9 mouse cellular contexts compared by ENCODE assay signal in genomic region chr16:4642190-4642589, GRCm38 (mm10). TPM values are rescaled to one million over a fixed set of nuclear protein-coding genes. Genes with fewer than 3 reads are reported as not detected.
DNase-seq lines count a peak whose midpoint lies in the region; TF ChIP-seq lines count a peak whose summit lies in the region.
"Had no signal": no experiment of that assay in that cellular context is flagged by ENCODE, and none has a peak within 500 bp of the region (broad histone marks: within the 10 kb centered on the region; RNA-seq: fewer than 3 reads in every experiment).

No protein-coding gene starts in this region.

- DNase-seq in adrenal gland, adult 2 months: peak; percentile 41
- DNase-seq in adrenal gland, adult 18-20 months (ENCODE audit: low spot score in 2 of 2): no peak
- DNase-seq in hindbrain, embryonic 10.5 days (ENCODE audit: low spot score): peak; percentile 51
- DNase-seq in left cerebral cortex, postnatal 10 days (ENCODE audit: extremely low spot score in 1 of 2, low spot score in 2 of 2): peak; percentile 33 to 82
- peak; percentile 77 for DNase-seq in mesoderm, embryonic 11.5 days (ENCODE audit: low read depth, low spot score)
- DNase-seq in testis, postnatal 14 days (ENCODE audit: low spot score): peak; percentile 84
- no peak for DNase-seq in adrenal gland, postnatal 10 days

- intact Hi-C loops in left cerebral cortex, postnatal 10 days (cut with DNase I): no loop called here

- H3K27ac ChIP-seq in embryonic fibroblast, embryonic 13.5 days (ENCODE audit: insufficient read depth, low read length): peak overlapping the region; percentile 98
- H3K27ac ChIP-seq in hindbrain, embryonic 10.5 days: peak overlapping the region; percentile 89

- TF ChIP-seq POLR2A in embryonic fibroblast, embryonic 13.5 days (IDR thresholded peaks at IDR 0.05; ENCODE audit: low read depth, low read length): no peak; the same call in 1 of the 2 replicates

- H3K4me3 ChIP-seq in embryonic fibroblast, embryonic 13.5 days (ENCODE audit: insufficient read depth, low read length): peak overlapping the region; percentile 81; the same call in 1 of the 2 replicates
- peak overlapping the region; percentile 76 for H3K4me3 ChIP-seq in hindbrain, embryonic 10.5 days
- H3K4me3 ChIP-seq: erythroblast, embryonic 14.5 days had no signal

- no peaks in the 10 kb centered on the region for H3K27me3 ChIP-seq in hindbrain, embryonic 10.5 days (ENCODE audit: insufficient read depth, poor library complexity, severe bottlenecking)

- H3K9me3 ChIP-seq in hindbrain, embryonic 10.5 days: no peaks in the 10 kb centered on the region

- H3K36me3 ChIP-seq in hindbrain, embryonic 10.5 days: peaks cover 4% of the 10 kb centered on the region; the same call in 1 of the 2 replicates

- TF ChIP-seq CTCF in embryonic fibroblast, embryonic 13.5 days (IDR thresholded peaks at IDR 0.05; ENCODE audit: borderline replicate concordance, insufficient read depth, low read length): peak; percentile 16; the same call in 1 of the 2 replicates

- H3K4me1 ChIP-seq in embryonic fibroblast, embryonic 13.5 days (ENCODE audit: control insufficient read depth, insufficient read depth, low read length): peaks cover 27% of the 10 kb centered on the region
- H3K4me1 ChIP-seq in hindbrain, embryonic 10.5 days (replicated peaks): peaks cover 75% of the 10 kb centered on the region

- WGBS in hindbrain, embryonic 10.5 days: 39% methylated on average over 13 of the region's 13 CpGs

RNA-seq across cellular contexts. Expression of gene Dnaja3, which starts 2.4 kb away (rescaled TPM):
- total RNA-seq in adrenal gland, adult 2 months (2021): 100 to 1,000 TPM; 122 to 148 TPM
- polyA plus RNA-seq in adrenal gland, adult 2 months (2012; rRNA removed): 33.2 and 37.5 TPM in 2 replicates
- 100 to 1,000 TPM; 132 to 145 TPM for total RNA-seq in adrenal gland, adult 18-20 months (2021)
- 39.7 and 47.6 TPM in 2 replicates for polyA plus RNA-seq in embryonic fibroblast, embryonic 13.5 days (2011; ENCODE audit: insufficient read length, low read depth, missing spikeins)
- 60.7 and 62.7 TPM in 2 replicates for polyA plus RNA-seq in hindbrain, embryonic 10.5 days (2016; fragmentation: Nextera tagmentation; extraction: Ambion mirVana)
- 10 to 100 TPM; 58.7 to 59.0 TPM for total RNA-seq in left cerebral cortex, postnatal 10 days (2021)
- total RNA-seq in adrenal gland, postnatal 10 days (2021): 100 to 1,000 TPM; 161 to 167 TPM

RNA-seq across cellular contexts. Expression of gene Vasn, which starts 2.4 kb away (rescaled TPM):
- total RNA-seq in adrenal gland, adult 2 months (2021): 10 to 100 TPM in 1 of 2 experiments, 1 to 10 TPM in 1; 8.4 to 15.4 TPM
- 28.1 and 30.9 TPM in 2 replicates for polyA plus RNA-seq in adrenal gland, adult 2 months (2012; rRNA removed)
- 10 to 100 TPM; 10.0 to 15.3 TPM for total RNA-seq in adrenal gland, adult 18-20 months (2021)
- polyA plus RNA-seq in embryonic fibroblast, embryonic 13.5 days (2011; ENCODE audit: insufficient read length, low read depth, missing spikeins): 72.1 and 79.5 TPM in 2 replicates
- 10.3 and 12.6 TPM in 2 replicates for polyA plus RNA-seq in hindbrain, embryonic 10.5 days (2016; fragmentation: Nextera tagmentation; extraction: Ambion mirVana)
- 1 to 10 TPM; 5.1 to 6.4 TPM for total RNA-seq in left cerebral cortex, postnatal 10 days (2021)
- total RNA-seq in adrenal gland, postnatal 10 days (2021): 10 to 100 TPM; 10.0 to 14.7 TPM

RNA-seq across cellular contexts. Expression of gene Pam16, which starts 17.4 kb away (rescaled TPM):
- 100 to 1,000 TPM; 104 to 111 TPM for total RNA-seq in adrenal gland, adult 2 months (2021)
- polyA plus RNA-seq in adrenal gland, adult 2 months (2012; rRNA removed): 16.0 and 33.4 TPM in 2 replicates
- total RNA-seq in adrenal gland, adult 18-20 months (2021): 100 to 1,000 TPM; 117 to 118 TPM
- 30.5 and 33.1 TPM in 2 replicates for polyA plus RNA-seq in embryonic fibroblast, embryonic 13.5 days (2011; ENCODE audit: insufficient read length, low read depth, missing spikeins)
- 88.0 and 131 TPM in 2 replicates for polyA plus RNA-seq in hindbrain, embryonic 10.5 days (2016; fragmentation: Nextera tagmentation; extraction: Ambion mirVana)
- 10 to 100 TPM; 78.2 to 86.0 TPM for total RNA-seq in left cerebral cortex, postnatal 10 days (2021)
- 100 to 1,000 TPM; 115 to 116 TPM for total RNA-seq in adrenal gland, postnatal 10 days (2021)

RNA-seq across cellular contexts. Expression of gene Coro7, which starts 37.4 kb away (rescaled TPM):
- total RNA-seq in adrenal gland, adult 2 months (2021): 10 to 100 TPM; 27.3 to 35.5 TPM
- polyA plus RNA-seq in adrenal gland, adult 2 months (2012; rRNA removed): 58.0 and 60.3 TPM in 2 replicates
- 10 to 100 TPM; 21.0 to 25.7 TPM for total RNA-seq in adrenal gland, adult 18-20 months (2021)
- 17.7 and 23.3 TPM in 2 replicates for polyA plus RNA-seq in embryonic fibroblast, embryonic 13.5 days (2011; ENCODE audit: insufficient read length, low read depth, missing spikeins)
- polyA plus RNA-seq in hindbrain, embryonic 10.5 days (2016; fragmentation: Nextera tagmentation; extraction: Ambion mirVana): 24.4 and 25.5 TPM in 2 replicates
- total RNA-seq in left cerebral cortex, postnatal 10 days (2021): 100 to 1,000 TPM in 1 of 2 experiments, 10 to 100 TPM in 1; 84.6 to 108 TPM
- 10 to 100 TPM; 27.9 to 38.7 TPM for total RNA-seq in adrenal gland, postnatal 10 days (2021)

RNA-seq across cellular contexts. Expression of gene Glis2, which starts 47.7 kb away (rescaled TPM):
- 10 to 100 TPM; 17.3 to 27.4 TPM for total RNA-seq in adrenal gland, adult 2 months (2021)
- 28.9 and 29.3 TPM in 2 replicates for polyA plus RNA-seq in adrenal gland, adult 2 months (2012; rRNA removed)
- 10 to 100 TPM; 11.3 to 11.5 TPM for total RNA-seq in adrenal gland, adult 18-20 months (2021)
- 52.2 and 64.0 TPM in 2 replicates for polyA plus RNA-seq in embryonic fibroblast, embryonic 13.5 days (2011; ENCODE audit: insufficient read length, low read depth, missing spikeins)
- 27.3 and 27.9 TPM in 2 replicates for polyA plus RNA-seq in hindbrain, embryonic 10.5 days (2016; fragmentation: Nextera tagmentation; extraction: Ambion mirVana)
- 10 to 100 TPM; 15.9 to 18.9 TPM for total RNA-seq in left cerebral cortex, postnatal 10 days (2021)
- total RNA-seq in adrenal gland, postnatal 10 days (2021): 10 to 100 TPM; 22.9 to 34.3 TPM

Comparison
In these comparisons a context has a peak if more than half of its experiments do, and no peak if none do; other contexts are left out.
1. DNase-seq: peak in adrenal gland, adult 2 months (single experiment), hindbrain, embryonic 10.5 days (single experiment), left cerebral cortex, postnatal 10 days (2 of 2), mesoderm, embryonic 11.5 days (single experiment) and testis, postnatal 14 days (single experiment); none in adrenal gland, adult 18-20 months (0 of 2) and adrenal gland, postnatal 10 days (single experiment).